Mouse (Mus musculus) T-helper 2 cell (primary cell): ENCODE data around the gene Atp6v1d.

ENCODE experiments used
- in situ Hi-C: fragments of 300-600 bp; cut with MboI, MseI; formaldehyde crosslinking; loops from one replicate; pipeline ENCODE4 v1.15.1; 2025; ENCODE audit warnings: high pct_unique_total_duplicates

Gene Atp6v1d

DNA sequence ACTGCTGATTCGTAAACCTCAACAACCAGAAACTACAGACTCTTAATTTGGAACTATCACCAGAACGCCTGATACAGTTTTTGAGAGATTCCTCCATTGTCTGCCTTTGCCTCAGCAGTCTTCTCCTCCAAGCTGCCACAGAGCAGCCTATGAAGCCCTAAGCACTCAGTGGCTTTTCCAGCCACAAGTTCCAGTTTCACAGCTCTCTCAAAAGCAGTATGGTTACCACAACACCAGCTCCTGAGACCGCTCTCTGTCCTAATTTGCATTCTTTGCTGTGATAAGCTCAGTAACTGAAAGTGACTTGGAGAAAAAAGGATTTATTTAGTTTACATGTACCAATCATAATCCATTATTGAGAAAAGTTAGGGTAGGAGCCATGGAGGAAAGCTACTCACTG, 61.4 kb downstream of the Atp6v1d start:
- in situ Hi-C loops, result no loop called here

- in situ Hi-C loops, result no loop called here
Observed at GRCm38 (mm10) chr12:78794236-78794635, 67.2 kb downstream of the Atp6v1d start.

GRCm38 (mm10) chr12:78790791-78791190, 70.6 kb downstream of the Atp6v1d start:
- in situ Hi-C loops, result no loop called here
